Mouse (Mus musculus) stomach, postnatal 0 days (tissue): ENCODE results near the gene Rreb1.

Experiments
- CTCF ChIP-seq: IDR thresholded peaks from 2 replicates; pipeline ENCODE4 v1.5.1; 2016; ENCODE audit warnings: antibody characterized with exemption, low read depth, mild to moderate bottlenecking, moderate library complexity
- EP300 ChIP-seq: optimal IDR thresholded peaks from 2 replicates; pipeline ENCODE3; 2016; ENCODE audit warnings: antibody characterized with exemption

DNA sequence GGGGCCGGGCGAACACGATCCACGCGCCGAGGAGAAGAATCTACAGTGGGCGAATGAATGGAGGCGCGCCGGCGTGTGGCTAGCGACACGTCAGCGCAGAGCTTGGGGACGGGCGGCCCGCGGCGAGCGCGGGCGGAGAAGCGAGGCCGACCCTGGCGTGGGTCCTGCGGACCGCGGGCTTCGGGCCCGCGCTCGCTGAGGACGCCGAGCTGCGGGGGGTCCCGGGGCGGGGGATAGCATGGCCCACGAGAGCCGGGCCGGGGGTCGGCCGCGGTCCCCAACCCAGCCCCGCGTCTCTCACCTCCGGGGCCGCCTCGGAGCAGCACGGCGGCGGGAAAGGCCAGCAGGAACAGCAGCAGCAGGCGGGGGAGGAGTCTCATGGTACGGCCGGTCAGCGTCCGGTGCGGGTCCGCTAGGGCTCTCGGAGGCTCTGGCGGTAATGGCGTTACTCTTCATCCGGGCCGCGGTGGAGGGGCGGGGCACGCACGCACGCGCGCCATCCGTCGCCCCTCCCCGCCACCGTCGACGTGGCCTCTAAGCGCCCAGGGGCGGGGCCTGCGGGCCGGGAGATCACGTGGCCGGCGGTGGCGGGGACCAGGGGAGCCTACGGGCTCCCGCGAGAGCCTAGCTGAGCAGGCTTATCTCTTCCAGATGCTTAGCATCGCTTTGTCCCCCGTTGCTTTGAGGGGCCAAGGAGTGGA lies 215.7 kb downstream of the Rreb1 start, which contains the start of gene Ssr1:
- TF ChIP-seq CTCF (no peak), EP300 (no peak)
